Mouse (Mus musculus) 3T3-L1 (cell line): ENCODE measurements around the gene Wdr25.

Experiments used
- DNase-seq: peaks from one replicate; pipeline ENCODE4 v3.0.0-alpha.2; 2015; ENCODE audit warnings: low read depth, low spot score

Gene Wdr25

DNA sequence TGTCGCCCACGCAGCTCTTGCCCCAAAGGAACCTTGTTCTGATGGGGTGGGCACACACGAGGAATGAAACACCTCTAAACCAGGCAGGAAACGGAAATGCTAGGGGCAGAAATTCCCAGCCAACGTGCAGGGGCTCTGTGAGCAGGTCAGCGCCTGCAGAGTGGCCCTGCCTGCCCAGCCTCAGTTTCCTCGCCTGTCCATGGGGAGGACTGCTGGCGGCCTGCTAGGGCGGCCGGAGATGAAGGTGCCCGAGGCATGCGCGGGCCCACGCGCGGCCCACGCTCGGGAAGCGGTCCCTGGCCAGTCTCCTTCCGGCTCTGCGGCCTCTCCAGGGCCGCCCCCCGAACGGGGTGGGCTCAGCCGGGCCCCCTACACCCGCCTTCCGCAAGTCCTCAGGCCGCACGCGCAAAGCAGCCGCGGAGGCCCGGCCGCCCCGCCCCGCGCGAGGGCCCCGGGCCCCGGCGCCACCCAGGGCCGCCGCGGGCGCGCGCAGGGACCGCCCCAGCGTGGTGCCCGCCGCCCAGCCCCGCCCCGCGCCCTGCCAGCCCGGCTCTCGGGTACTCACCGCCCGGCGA is 174.2 kb downstream of the Wdr25 start:
- DNase-seq, result no peak

DNA sequence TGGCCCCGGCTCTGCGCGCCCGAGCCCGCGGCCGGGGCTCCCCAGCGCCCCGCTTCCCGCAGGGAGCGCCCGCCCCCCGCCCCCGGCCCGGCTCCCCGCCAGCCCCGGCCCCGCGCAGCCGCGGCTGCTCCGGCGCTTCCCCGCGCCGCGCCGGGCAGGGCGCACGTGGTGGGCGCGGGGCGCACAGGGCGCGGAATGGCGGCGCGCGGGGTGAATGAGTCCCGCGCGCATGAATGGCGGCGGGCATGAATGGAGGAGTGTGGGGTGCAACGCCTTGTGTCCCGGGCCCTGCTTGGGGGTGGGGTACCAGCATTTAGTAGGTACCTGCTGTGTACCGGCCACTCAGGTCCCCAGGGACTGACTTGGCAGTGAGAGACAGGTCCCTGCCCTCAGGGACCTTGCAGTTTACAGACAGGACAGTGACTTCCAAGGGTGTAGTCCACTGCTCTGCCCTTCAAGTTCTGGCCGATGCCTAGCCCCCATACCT is 174.8 kb downstream of the Wdr25 start, which contains the start of gene Begain:
Gene Begain (minus strand): TSS at position 51 of the 487 bp plus-strand sequence.
- DNase-seq, result no peak

DNA sequence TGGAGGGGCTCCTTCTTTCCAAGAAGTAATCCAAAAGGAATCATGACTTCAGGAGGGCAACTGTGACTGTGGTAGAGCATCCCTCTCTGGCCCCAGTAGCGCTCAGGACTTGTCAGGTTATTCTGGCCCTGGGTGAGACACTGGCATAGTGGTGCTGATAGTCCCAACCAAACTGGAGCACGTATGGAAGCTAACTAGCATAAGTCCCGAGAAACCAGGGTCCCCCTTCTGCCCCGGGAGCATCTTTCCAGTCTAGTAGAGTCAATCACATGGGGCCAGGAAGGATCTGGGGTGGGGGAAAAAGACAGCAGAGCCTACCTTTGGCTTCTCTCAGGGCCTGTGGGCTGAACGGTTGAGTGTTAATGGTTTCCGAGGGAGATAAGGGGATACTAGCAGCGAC is 175.3 kb downstream of the Wdr25 start:
- no peak for DNase-seq

DNA sequence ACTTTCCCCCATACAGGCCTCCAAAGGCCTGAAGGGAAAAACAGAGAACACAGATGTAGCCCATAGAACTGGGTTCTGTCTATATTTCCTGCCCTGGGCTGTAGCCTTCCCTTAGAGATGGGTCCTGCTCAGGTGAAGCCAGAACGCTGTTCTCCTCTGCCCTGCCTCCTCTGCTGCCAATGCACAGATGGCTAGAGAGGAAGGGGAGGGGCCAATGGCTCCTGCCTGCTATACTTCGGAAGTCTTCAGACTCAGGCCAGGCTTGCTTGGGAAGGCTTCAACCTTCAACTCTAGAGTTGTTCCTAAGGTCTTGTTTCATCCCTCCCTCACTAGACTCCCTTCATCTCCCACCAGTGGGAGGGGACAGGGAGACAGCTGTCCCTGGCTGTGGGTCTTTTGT is 176.3 kb downstream of the Wdr25 start:
- no peak for DNase-seq

DNA sequence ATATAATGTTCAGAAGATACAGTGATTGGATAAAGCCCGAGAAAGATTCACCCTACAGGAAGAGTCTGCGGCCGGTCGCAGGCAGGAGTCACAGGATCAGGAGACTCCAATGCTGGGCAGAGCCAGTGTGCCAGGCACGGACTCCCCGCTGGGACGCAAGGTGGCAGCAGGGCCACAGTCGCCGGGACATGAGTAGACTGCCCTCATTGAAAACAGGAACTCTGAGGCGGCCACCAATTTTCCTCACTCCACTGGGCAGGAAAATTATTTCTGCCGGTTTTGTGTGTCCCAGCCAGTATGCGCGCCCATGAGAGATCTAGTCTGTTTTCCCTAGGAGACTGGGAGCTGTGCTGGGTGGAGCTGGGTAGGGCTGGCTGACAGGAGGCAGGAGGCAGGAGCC is 177.8 kb downstream of the Wdr25 start:
- DNase-seq, result no peak

DNA sequence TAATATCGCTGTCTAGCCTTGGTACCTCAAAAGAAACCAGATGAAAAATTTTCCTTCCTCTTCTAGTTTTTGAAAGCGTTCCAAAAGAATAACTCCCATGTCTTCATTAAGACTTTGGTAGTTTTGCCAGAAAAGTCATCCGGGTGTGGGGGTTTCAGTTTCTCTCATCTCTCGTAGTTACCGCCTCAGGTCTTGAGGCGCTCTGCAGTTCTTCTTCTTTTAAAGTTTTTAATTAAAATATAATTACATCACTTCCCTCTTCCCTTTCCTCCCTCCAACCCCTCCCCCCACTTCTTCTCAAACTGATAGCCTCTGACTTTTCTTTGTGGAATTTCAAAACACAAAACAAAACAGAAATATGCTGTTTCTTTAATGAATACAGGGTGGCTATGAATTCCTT is 180.7 kb downstream of the Wdr25 start:
- DNase-seq, result no peak

DNA sequence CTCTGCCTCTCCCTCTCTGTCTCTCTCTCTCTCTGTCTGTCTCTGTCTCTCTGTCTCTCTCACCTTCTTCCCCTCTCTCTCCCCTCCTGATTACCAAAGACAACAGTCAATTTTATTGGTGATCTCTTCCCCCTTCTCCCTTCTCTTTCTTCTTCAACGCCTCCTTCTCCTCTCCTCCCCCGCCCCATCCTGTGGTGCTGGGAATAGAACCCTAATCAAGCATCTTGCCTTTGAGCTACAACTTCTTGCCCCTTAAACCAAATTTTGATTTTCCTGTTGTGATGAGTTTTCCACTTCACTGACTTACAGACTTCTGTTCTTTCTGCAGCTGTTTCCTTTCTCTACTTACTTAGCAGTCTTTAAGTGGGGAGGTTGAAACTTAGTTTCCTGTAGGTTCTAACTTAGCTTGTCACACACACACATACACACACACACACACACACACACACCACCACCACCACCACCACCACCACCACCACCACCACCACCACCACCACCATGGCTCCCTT is 181.4 kb downstream of the Wdr25 start:
- DNase-seq, result no peak

DNA sequence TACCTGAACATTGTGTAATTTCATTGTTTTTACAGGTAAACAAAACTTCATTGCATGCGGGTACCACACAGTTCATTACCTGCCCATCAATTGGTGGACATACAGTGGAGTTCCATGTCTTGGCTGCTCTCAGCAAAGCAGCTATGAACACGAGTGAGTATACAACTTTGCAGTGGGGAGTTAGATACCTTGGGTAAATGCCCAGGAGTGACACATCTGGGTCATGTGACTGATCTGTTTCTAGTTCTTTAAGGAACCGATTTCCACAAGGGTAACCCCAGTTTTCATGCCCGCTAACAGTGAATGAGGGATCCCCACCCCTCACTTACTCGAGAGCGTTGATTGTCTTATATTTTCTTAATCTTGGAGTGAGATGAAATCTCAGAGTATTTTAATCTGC is 183.6 kb downstream of the Wdr25 start:
- DNase-seq, result peak; percentile 52
